Mouse (Mus musculus) MEL (cell line): Measurements from ENCODE around the gene Olr1. TPM values are rescaled to one million over a fixed set of nuclear protein-coding genes. Genes with fewer than 3 reads are reported as not detected.

Experiments
- DNase-seq: peaks from one replicate; pipeline ENCODE4 v3.0.0; 2011; ENCODE audit warnings: low read depth, low spot score
- H3K27ac ChIP-seq: 2 replicates; pipeline ENCODE4 v1.5.1; 2012; ENCODE audit warnings: low read depth, mild to moderate bottlenecking, control low read depth, low read length, moderate library complexity; ENCODE audit not compliant: control insufficient read depth
- H3K27me3 ChIP-seq, 2 experiments: fragments of 150-350 bp in 1 of 2; sonication (generic) in 1 of 2; 2 replicates each; pipeline ENCODE4 v1.6.1; 2012; ENCODE audit warnings: low read length in 2 of 2, mild to moderate bottlenecking in 2 of 2, improper control_type of control experiment in 1 of 2, moderate library complexity in 1 of 2; ENCODE audit not compliant: insufficient read depth in 2 of 2, control insufficient read depth in 1 of 2
- H3K36me3 ChIP-seq, 2 experiments: 2 replicates each; pipeline ENCODE4 v1.6.1; 2012 to 2014; ENCODE audit warnings: low read length in 2 of 2, improper control_type of control experiment in 1 of 2, inconsistent platforms in 1 of 2, mild to moderate bottlenecking in 1 of 2; ENCODE audit not compliant: insufficient read depth in 2 of 2, control insufficient read depth in 1 of 2
- H3K4me1 ChIP-seq, 2 experiments: fragments of 150-350 bp in 1 of 2; sonication (generic) in 1 of 2; 2 replicates each; pipeline ENCODE4 v1.6.1; 2012; ENCODE audit warnings: low read length in 2 of 2, improper control_type of control experiment in 1 of 2, mild to moderate bottlenecking in 1 of 2; ENCODE audit not compliant: insufficient read depth in 2 of 2, control insufficient read depth in 1 of 2
- H3K4me3 ChIP-seq, 2 experiments: fragments of 150-350 bp in 1 of 2; sonication (generic) in 1 of 2; 2 replicates each; pipeline ENCODE4 v1.5.1; 2012; ENCODE audit warnings: low read depth in 2 of 2, low read length in 2 of 2, mild to moderate bottlenecking in 2 of 2, moderate library complexity in 2 of 2, control low read depth in 1 of 2, improper control_type of control experiment in 1 of 2; ENCODE audit not compliant: control insufficient read depth in 1 of 2, insufficient read depth in 1 of 2
- H3K79me2 ChIP-seq: 2 replicates; pipeline ENCODE4 v1.6.1; 2012; ENCODE audit warnings: mild to moderate bottlenecking, low read length, moderate library complexity; ENCODE audit not compliant: control insufficient read depth, poor library complexity, insufficient read depth
- H3K9ac ChIP-seq: 2 replicates; pipeline ENCODE4 v1.6.1; 2012; ENCODE audit warnings: low read depth, mild to moderate bottlenecking, control low read depth, low read length, moderate library complexity; ENCODE audit not compliant: control insufficient read depth, poor library complexity, severe bottlenecking
- H3K9me3 ChIP-seq: fragments of 150-350 bp; sonication (generic); replicated peaks from 2 replicates; pipeline ENCODE4 v1.6.1; 2012; ENCODE audit warnings: mild to moderate bottlenecking, low read length, improper control_type of control experiment, moderate library complexity; ENCODE audit not compliant: insufficient read depth
- BHLHE40 ChIP-seq: IDR thresholded peaks from 2 replicates; pipeline ENCODE4 v1.6.1; 2012; ENCODE audit warnings: low read depth, mild to moderate bottlenecking, inconsistent platforms, low read length, improper control_type of control experiment, borderline replicate concordance
- CHD1 ChIP-seq: IDR thresholded peaks from 2 replicates; pipeline ENCODE4 v1.6.1; 2012; ENCODE audit warnings: low read depth, mild to moderate bottlenecking, inconsistent platforms, low read length, improper control_type of control experiment
- CTCF ChIP-seq, 3 experiments: IDR thresholded peaks in 2 of 3; conservative IDR thresholded peaks in 1 of 3; 2 replicates each; pipeline ENCODE4 v1.5.1; 2011 to 2012; ENCODE audit warnings: low read length in 3 of 3, low read depth in 2 of 3, mild to moderate bottlenecking in 2 of 3, improper control_type of control experiment in 1 of 3, inconsistent platforms in 1 of 3, mixed read lengths in 1 of 3, moderate library complexity in 1 of 3; ENCODE audit not compliant: control insufficient read depth in 1 of 3, insufficient read depth in 1 of 3, poor library complexity in 1 of 3, severe bottlenecking in 1 of 3
- ETS1 ChIP-seq: IDR thresholded peaks from 2 replicates; pipeline ENCODE4 v1.6.1; 2012; ENCODE audit warnings: low read depth, mild to moderate bottlenecking, inconsistent platforms, low read length, improper control_type of control experiment, moderate library complexity
- GATA1 ChIP-seq: IDR thresholded peaks from 2 replicates; pipeline ENCODE4 v1.6.1; 2011; ENCODE audit warnings: low read depth, low read length, improper control_type of control experiment
- MAZ ChIP-seq: IDR thresholded peaks from 2 replicates; pipeline ENCODE4 v1.6.1; 2012; ENCODE audit warnings: low read depth, mild to moderate bottlenecking, inconsistent platforms, low read length, improper control_type of control experiment
- MEF2A ChIP-seq: IDR thresholded peaks from 2 replicates; pipeline ENCODE4 v1.6.1; 2014; ENCODE audit warnings: low read depth, mild to moderate bottlenecking, inconsistent platforms, low read length, improper control_type of control experiment; ENCODE audit not compliant: poor library complexity, insufficient replicate concordance, severe bottlenecking; ENCODE audit errors: extremely low read depth
- MYC ChIP-seq: IDR thresholded peaks from 2 replicates; pipeline ENCODE4 v1.6.1; 2011; ENCODE audit warnings: low read depth, mild to moderate bottlenecking, low read length, improper control_type of control experiment, moderate library complexity
- NELFE ChIP-seq: IDR thresholded peaks from 2 replicates; pipeline ENCODE4 v1.6.1; 2011; ENCODE audit warnings: low read depth, low read length, improper control_type of control experiment
- NRF1 ChIP-seq: IDR thresholded peaks from 2 replicates; pipeline ENCODE4 v1.6.1; 2014; ENCODE audit warnings: low read depth, mild to moderate bottlenecking, inconsistent platforms, low read length, improper control_type of control experiment, moderate library complexity; ENCODE audit not compliant: poor library complexity, insufficient read depth, severe bottlenecking
- POLR2AphosphoS2 ChIP-seq: IDR thresholded peaks from 2 replicates; pipeline ENCODE4 v1.6.1; 2011; ENCODE audit warnings: low read length, improper control_type of control experiment
- RAD21 ChIP-seq: IDR thresholded peaks from 2 replicates; pipeline ENCODE4 v1.6.1; 2011; ENCODE audit warnings: mild to moderate bottlenecking, low read depth, low read length, improper control_type of control experiment
- RCOR1 ChIP-seq: IDR thresholded peaks from 2 replicates; pipeline ENCODE4 v1.6.1; 2012; ENCODE audit warnings: low read depth, mild to moderate bottlenecking, inconsistent platforms, low read length, improper control_type of control experiment
- SIN3A ChIP-seq: IDR thresholded peaks from 2 replicates; pipeline ENCODE4 v1.6.1; 2012; ENCODE audit warnings: low read length, improper control_type of control experiment, inconsistent platforms
- SMC3 ChIP-seq: IDR thresholded peaks from 2 replicates; pipeline ENCODE4 v1.6.1; 2011; ENCODE audit warnings: low read depth, low read length, improper control_type of control experiment
- TAL1 ChIP-seq: IDR thresholded peaks from 2 replicates; pipeline ENCODE4 v1.6.1; 2012; ENCODE audit warnings: mild to moderate bottlenecking, inconsistent platforms, low read length, moderate library complexity, mixed read lengths
- TBP ChIP-seq: IDR thresholded peaks from 2 replicates; pipeline ENCODE4 v1.8.0; 2011; ENCODE audit warnings: low read depth, low read length, improper control_type of control experiment
- USF1 ChIP-seq: IDR thresholded peaks from 2 replicates; pipeline ENCODE4 v1.6.1; 2014; ENCODE audit warnings: low read depth, mild to moderate bottlenecking, inconsistent platforms, low read length, improper control_type of control experiment, moderate library complexity
- ZC3H11A ChIP-seq: IDR thresholded peaks from 2 replicates; pipeline ENCODE4 v1.6.1; 2012; ENCODE audit warnings: low read depth, mild to moderate bottlenecking, inconsistent platforms, low read length, improper control_type of control experiment
- ZKSCAN1 ChIP-seq: IDR thresholded peaks from 2 replicates; pipeline ENCODE4 v1.6.1; 2012; ENCODE audit warnings: low read depth, mild to moderate bottlenecking, inconsistent platforms, low read length, improper control_type of control experiment, moderate library complexity
- polyA plus RNA-seq, 2 experiments: library from polyadenylated mRNA; stranded (reverse) in 1 of 2; unstranded in 1 of 2; fragments of >175 nt in 1 of 2; fragments of >200 nt in 1 of 2; gene quantifications; 2 replicates each; pipeline versions ENCODE4 v1.2.1 to v1.2.4; 2012; ENCODE audit warnings: low replicate concordance in 2 of 2, low read depth in 1 of 2; ENCODE audit not compliant: insufficient read length in 2 of 2, insufficient read depth in 1 of 2, missing spikeins in 1 of 2
- total RNA-seq: library from RNA; depleted of rRNA; stranded (reverse); fragments of 300-350 nt; gene quantifications from 2 replicates; pipeline ENCODE4 v1.2.3, GENCODE M21; 2012

Olr1 gene
- total and polyA plus RNA-seq, 3 experiments: 0.06 TPM; not detected in 2

DNA sequence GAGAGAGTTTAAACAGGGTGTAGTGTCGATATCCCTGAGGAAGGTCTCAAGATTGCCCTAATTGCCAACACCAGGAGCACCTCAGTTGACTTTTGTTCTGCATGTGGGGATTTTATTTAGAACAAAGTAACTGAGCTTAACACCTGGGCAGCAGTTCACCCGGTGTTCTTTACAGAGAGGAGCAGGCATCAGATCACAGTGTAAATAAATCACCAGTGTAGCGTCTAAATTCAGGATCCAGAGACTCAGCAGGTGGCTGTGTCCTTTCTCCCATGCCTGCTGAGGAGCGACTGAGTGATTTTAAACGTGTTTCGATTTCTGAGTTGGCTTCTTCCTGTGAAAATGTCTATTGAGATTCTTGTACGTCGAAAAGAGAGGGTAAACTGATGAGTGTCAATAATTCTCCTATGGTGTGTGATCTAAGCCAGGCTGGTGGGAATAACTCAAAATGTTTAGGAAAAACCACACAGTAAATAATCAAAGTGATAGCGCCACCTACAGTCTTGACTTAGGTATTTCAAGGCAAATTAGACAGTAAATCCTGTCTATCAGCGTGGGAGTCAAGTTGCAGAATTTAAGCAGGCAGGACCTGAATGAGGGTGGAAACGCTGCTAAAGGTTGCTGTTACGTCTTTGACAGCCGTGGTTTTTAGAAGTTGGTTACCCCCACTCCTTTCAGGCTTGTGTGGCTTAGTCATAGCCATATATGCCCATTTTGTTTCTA, 30.4 kb downstream of the Olr1 start:
- no peak overlapping the region for H3K9ac ChIP-seq
- no peaks in the 10 kb centered on the region for H3K27me3 ChIP-seq
- no peak overlapping the region for H3K4me3 ChIP-seq
- no peaks in the 10 kb centered on the region for H3K79me2 ChIP-seq
- H3K27ac ChIP-seq: no peak overlapping the region
- TF ChIP-seq CTCF (IDR thresholded peaks at IDR 0.05 in 2 of 3, conservative IDR thresholded peaks at IDR 0.05 in 1 of 3; ENCODE audit: control insufficient read depth in 1 of 3, insufficient read depth in 1 of 3, low read depth in 2 of 3, low read length in 3 of 3, poor library complexity in 1 of 3, severe bottlenecking in 1 of 3) (peak in 2 of 3 experiments; percentile 62 to 63; a peak in 4 of 6 replicates), ZC3H11A (0 out of 2 replicates have a peak, but pooled peaks have one; percentile 6), MEF2A (no peak), MAZ (no peak), RAD21 (peak; percentile 42), GATA1 (no peak), SMC3 (peak; percentile 45), SIN3A (no peak)
- TF ChIP-seq, all 39 proteins: peak for 4
- Histone ChIP-seq H3K36me3 (no peaks in the 10 kb centered on the region), H3K4me1 (no peaks in the 10 kb centered on the region), H3K9me3 (no peaks in the 10 kb centered on the region)
- DNase-seq: peak; percentile 31

DNA sequence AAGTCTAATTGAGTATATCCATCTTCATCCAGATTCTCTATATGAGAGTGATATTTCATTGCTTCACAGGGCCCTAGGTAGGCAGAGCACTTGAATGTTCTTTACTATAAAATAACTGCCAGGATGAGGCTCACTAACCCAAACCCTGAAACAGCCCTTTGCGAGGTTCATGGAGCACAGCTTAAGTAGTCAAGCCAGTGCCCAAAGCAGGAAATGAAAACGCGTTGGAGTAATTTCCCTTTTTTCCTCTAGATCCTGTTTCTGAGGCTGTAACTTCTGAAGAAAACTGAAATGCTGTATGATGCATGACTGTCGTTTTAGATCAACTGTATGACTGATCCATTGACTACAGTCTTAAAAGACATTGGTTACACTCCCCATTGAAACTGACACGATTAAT, 34.3 kb downstream of the Olr1 start:
- Histone ChIP-seq H3K27ac (no peak overlapping the region), H3K36me3 (no peaks in the 10 kb centered on the region), H3K9me3 (no peaks in the 10 kb centered on the region), H3K4me1 (no peaks in the 10 kb centered on the region), H3K79me2 (no peaks in the 10 kb centered on the region), H3K4me3 (no peak overlapping the region), H3K27me3 (peaks cover 0 to 1% of the 10 kb centered on the region in 2 experiments; a peak in 2 of 4 replicates), H3K9ac (no peak overlapping the region)
- no peak for DNase-seq
- TF ChIP-seq POLR2AphosphoS2: no peak
- TF ChIP-seq TBP: no peak

- DNase-seq: no peak
- TF ChIP-seq MYC (no peak), RCOR1 (no peak), USF1 (no peak), BHLHE40 (no peak), POLR2AphosphoS2 (no peak), ETS1 (no peak), GATA1 (no peak), NRF1 (no peak), TAL1 (no peak), CHD1 (no peak), ZKSCAN1 (no peak), NELFE (no peak)
- no peaks in the 10 kb centered on the region for H3K9me3 ChIP-seq
- no peak overlapping the region for H3K9ac ChIP-seq
- peaks cover 0 to 1% of the 10 kb centered on the region in 2 experiments; a peak in 2 of 4 replicates for H3K27me3 ChIP-seq
- H3K36me3 ChIP-seq: no peaks in the 10 kb centered on the region
- H3K4me1 ChIP-seq: no peaks in the 10 kb centered on the region
- H3K4me3 ChIP-seq: no peak overlapping the region
- H3K27ac ChIP-seq: no peak overlapping the region
- no peaks in the 10 kb centered on the region for H3K79me2 ChIP-seq
These were observed 35.6 kb downstream of the Olr1 start for GRCm38 (mm10) chr6:129471386-129471785.
